Mouse (Mus musculus): ENCODE results near the gene Mis12. TPM values are rescaled to one million over a fixed set of nuclear protein-coding genes. Genes with fewer than 3 reads are reported as not detected.

Gene Mis12
- polyA plus RNA-seq, 1 experiment from 2014 or later, result 15.0 TPM

GRCm38 (mm10) chr11:71076342-71076741, 56.9 kb downstream of the Mis12 start:
- H3K9ac ChIP-seq (ENCODE audit: low read length), result no peak overlapping the region
- no peak for DNase-seq (ENCODE audit: low spot score)
- no peaks in the 10 kb centered on the region for H3K4me1 ChIP-seq (replicated peaks; ENCODE audit: control insufficient read depth, insufficient read depth)
- 74% methylated on average over 1 of the region's 1 CpGs for WGBS
- TF ChIP-seq EP300 (optimal IDR thresholded peaks at IDR 0.05), result no peak
- no peak for TF ChIP-seq CTCF (IDR thresholded peaks at IDR 0.05; ENCODE audit: low read depth)
- no peak overlapping the region for H3K27ac ChIP-seq (replicated peaks)
- H3K9me3 ChIP-seq (ENCODE audit: control insufficient read depth, low read length), result no peaks in the 10 kb centered on the region
- no peak for ATAC-seq (ENCODE audit: low FRiP score, low TSS enrichment)
- H3K4me3 ChIP-seq (ENCODE audit: low read depth, low read length), result no peak overlapping the region
- no peaks in the 10 kb centered on the region for H3K36me3 ChIP-seq (ENCODE audit: control insufficient read depth, insufficient read depth, low read length)
- no peak overlapping the region for H3K4me2 ChIP-seq (replicated peaks; ENCODE audit: low read depth)
- H3K27me3 ChIP-seq (ENCODE audit: control insufficient read depth, insufficient read depth, low read length), result no peaks in the 10 kb centered on the region

Other genes with a start within 250 kb of the Mis12 start
- 0.57 and 0.63 TPM in 2 replicates for gene Scimp, start 207.0 kb upstream of the Mis12 start, polyA plus RNA-seq (2015; fragmentation: Nextera tagmentation; extraction: Ambion mirVana)
- gene Rabep1, start 174.8 kb upstream of the Mis12 start, polyA plus RNA-seq (2015; fragmentation: Nextera tagmentation; extraction: Ambion mirVana), result 15.1 and 17.5 TPM in 2 replicates
- 54.4 and 56.4 TPM in 2 replicates for gene Nup88, start 49.6 kb upstream of the Mis12 start, polyA plus RNA-seq (2015; fragmentation: Nextera tagmentation; extraction: Ambion mirVana)
- 39.9 and 42.2 TPM in 2 replicates for gene Rpain, start 49.4 kb upstream of the Mis12 start, polyA plus RNA-seq (2015; fragmentation: Nextera tagmentation; extraction: Ambion mirVana)
- gene C1qbp, start 36.6 kb upstream of the Mis12 start, polyA plus RNA-seq (2015; fragmentation: Nextera tagmentation; extraction: Ambion mirVana), result 168 and 175 TPM in 2 replicates
- 5.1 and 5.4 TPM in 2 replicates for gene Dhx33, start 15.2 kb upstream of the Mis12 start, polyA plus RNA-seq (2015; fragmentation: Nextera tagmentation; extraction: Ambion mirVana)
- 63.3 and 66.0 TPM in 2 replicates for gene Derl2, start 230 bp downstream of the Mis12 start, polyA plus RNA-seq (2015; fragmentation: Nextera tagmentation; extraction: Ambion mirVana)
- 24.2 and 29.0 TPM in 2 replicates for gene 6330403K07Rik, start 13.9 kb downstream of the Mis12 start, polyA plus RNA-seq (2015; fragmentation: Nextera tagmentation; extraction: Ambion mirVana)
- 0.04 TPM in 1 of 2 replicates, not detected in the other for gene Nlrp1a, start 125.1 kb downstream of the Mis12 start, polyA plus RNA-seq (2015; fragmentation: Nextera tagmentation; extraction: Ambion mirVana)
- gene Nlrp1b, start 211.1 kb downstream of the Mis12 start, polyA plus RNA-seq (2015; fragmentation: Nextera tagmentation; extraction: Ambion mirVana), result 0.04 and 0.07 TPM in 2 replicates

All from stomach, postnatal 0 days (tissue).